Mouse (Mus musculus): ENCODE data around the gene Sp8.

Gene Sp8

DNA sequence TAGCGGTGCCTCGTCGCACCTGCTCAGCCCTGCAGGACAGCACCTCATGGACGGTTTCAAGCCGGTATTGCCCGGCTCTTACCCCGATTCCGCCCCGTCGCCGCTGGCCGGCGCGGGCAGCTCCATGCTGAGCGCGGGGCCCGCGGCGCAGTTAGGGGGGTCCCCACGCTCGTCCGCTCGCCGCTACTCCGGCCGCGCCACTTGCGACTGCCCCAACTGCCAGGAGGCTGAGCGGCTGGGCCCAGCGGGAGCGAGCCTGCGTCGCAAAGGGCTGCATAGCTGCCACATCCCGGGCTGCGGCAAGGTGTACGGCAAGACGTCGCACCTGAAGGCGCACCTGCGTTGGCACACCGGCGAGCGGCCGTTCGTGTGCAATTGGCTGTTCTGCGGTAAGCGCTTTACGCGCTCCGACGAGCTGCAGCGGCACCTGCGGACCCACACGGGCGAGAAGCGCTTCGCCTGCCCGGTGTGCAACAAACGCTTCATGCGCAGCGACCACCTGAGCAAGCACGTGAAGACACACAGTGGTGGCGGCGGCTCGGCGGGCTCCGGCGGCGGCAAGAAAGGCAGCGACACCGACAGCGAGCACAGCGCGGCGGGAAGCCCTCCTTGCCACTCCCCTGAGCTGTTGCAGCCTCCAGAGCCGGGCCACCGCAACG, 3.2 kb downstream of the Sp8 start:
- DNase-seq = no peak

DNA sequence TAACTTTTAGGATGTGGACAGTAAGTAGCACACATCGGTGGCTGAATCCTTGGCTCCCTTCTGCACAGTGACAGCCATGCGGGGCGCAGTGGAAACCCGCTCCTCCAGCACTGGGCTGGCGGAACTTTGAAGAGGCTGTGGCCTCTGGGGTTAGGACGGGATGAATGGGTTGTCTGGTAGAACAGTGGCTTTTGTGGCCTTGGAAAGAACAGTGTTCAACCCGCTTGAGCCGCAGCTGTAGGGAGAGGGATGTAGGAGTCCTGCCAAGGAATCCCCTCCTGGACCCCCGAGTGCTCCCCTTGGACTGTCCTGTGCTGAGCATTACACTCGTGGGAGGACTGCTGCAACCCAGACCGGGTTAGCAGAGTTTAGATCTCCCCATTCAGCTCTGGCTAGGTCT, 3.9 kb downstream of the Sp8 start:
- no peak for DNase-seq

DNA sequence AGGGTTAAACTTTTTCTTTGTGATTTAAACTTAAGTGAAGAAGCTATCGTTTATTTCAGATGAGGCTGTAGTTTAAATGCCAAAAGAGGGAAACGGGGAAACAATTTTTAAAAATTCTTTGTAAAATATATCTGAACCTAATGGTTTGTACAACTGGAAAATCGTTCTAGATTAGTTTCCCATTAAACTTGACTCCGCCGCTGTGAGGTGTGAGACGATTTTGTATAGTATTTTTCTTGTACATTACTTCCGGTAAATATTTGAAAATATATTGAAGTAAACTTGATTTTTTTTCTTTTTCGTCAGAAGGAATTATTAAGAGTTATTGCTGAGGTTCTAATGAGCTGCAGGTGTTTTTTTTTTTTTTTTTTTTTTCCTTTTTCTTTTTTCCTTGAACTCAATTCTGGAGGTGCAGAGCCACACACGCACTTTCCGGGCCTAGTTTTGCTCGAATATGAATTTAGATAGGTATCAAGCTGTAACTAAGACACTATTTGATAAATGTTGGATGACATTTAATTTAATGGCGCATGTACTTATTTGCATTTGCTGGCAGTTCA, 4.8 kb downstream of the Sp8 start:
- no peak for DNase-seq

- no peak for DNase-seq
Measured at GRCm38 (mm10) chr12:118853331-118853730, 7.2 kb downstream of the Sp8 start.

DNA sequence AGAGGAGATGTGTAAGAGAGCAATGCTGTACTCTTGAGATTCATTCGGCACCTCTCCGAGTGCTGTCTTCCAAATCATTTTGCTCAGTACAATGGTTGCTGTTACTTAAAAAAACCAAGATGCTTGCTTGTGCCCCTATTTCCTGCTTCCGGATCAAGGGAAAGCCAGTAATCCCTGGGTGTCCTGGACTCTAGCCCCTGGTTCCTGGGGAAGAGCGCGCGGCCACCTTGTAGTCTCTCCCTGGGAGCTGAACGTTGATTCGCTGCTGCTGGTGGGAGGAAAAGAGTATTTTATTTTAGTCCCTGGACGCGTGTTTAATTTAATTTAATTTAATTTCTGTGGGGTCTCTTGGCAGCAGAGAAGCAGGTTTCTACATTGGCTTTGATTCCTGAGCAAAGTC, 8.3 kb downstream of the Sp8 start:
- DNase-seq = no peak

DNA sequence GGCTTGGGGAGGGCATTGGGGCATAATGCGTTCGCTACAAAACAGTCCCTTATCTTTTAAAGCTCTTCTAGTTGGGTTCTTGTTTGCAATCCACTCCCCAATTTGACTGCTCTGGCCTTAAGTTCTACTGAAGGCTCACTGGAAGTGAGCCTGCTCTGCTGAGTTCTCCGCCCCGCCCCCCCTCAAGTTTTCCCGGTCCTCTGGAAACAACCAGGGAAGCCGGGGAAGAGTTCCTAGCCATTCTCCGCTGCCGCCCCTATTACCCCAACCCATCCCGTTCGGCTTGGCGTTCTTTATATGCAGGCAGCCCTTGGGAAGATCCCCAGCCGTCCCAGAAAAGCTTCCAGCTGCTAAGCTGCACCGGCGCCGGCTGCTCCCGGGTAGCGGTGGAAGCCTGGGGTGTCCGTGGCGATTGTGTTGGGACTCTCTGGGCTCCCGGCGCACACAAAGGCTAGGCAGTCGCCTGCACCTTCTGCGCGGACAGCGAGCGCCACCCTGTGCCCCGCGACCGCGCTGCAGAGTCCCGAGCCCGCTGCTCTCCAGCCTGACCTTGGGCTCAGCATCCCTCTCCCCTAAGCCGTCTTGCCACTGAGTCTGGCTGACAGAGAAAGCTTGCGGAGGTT, 8.8 kb downstream of the Sp8 start:
- DNase-seq = no peak

GRCm38 (mm10) chr12:118856151-118856550, 10.0 kb downstream of the Sp8 start:
- no peak for DNase-seq

GRCm38 (mm10) chr12:118872673-118873072, 26.5 kb downstream of the Sp8 start:
- DNase-seq = no peak

- no peak for DNase-seq
Measured at GRCm38 (mm10) chr12:118882790-118883189, 36.7 kb downstream of the Sp8 start.

- DNase-seq = no peak
Measured at GRCm38 (mm10) chr12:118887964-118888363, 41.8 kb downstream of the Sp8 start.

Data from layer of hippocampus, adult 9-11 months (tissue).